Comparison of ENCODE assay signal across 9 mouse cellular contexts in the genomic region with DNA sequence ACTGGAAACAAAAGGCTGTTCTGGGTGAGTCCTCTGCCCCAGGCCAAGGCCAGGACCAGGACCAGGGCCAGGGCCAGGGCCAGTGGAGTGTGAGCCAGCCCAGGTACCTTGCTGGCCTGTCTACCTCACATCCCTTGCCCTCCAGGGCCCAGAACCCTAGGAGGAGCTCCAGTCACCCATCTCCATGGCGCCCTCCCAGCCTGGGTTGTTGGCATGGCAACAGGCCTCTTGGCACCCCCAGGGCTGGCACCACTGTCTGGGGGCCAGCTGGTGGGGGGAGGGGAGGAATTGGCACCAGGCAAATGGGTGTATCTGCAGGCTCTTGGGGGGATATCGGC. TPM values are rescaled to one million over a fixed set of nuclear protein-coding genes. Genes with fewer than 3 reads are reported as not detected.
DNase-seq lines count a peak whose midpoint lies in the region; ATAC-seq lines count a peak whose summit lies in the region.
"Had no signal": no experiment of that assay in that cellular context is flagged by ENCODE, and none has a peak within 500 bp of the region (broad histone marks: within the 10 kb centered on the region; RNA-seq: fewer than 3 reads in every experiment).

No protein-coding gene starts in this region.

- no peaks in the 10 kb centered on the region for H3K36me3 ChIP-seq in heart, embryonic 11.5 days (ENCODE audit: control insufficient read depth, insufficient read depth, low read length)
- peaks cover 38% of the 10 kb centered on the region for H3K36me3 ChIP-seq in forebrain, embryonic 10.5 days (replicated peaks)
- H3K36me3 ChIP-seq in intestine, embryonic 14.5 days (ENCODE audit: control insufficient read depth, insufficient read depth, low read length): peaks cover 28% of the 10 kb centered on the region
- H3K36me3 ChIP-seq in midbrain, embryonic 15.5 days (replicated peaks): peaks cover 11% of the 10 kb centered on the region; the same call in 1 of the 2 replicates

- peak overlapping the region; percentile 77 for H3K9ac ChIP-seq in heart, embryonic 11.5 days (ENCODE audit: low read depth, low read length)
- peak overlapping the region; percentile 69 for H3K9ac ChIP-seq in intestine, embryonic 14.5 days (ENCODE audit: low read length)
- H3K9ac ChIP-seq in midbrain, embryonic 15.5 days: peak overlapping the region; percentile 89

- H3K4me3 ChIP-seq in heart, embryonic 11.5 days (ENCODE audit: low read depth, low read length): peak overlapping the region; percentile 70
- H3K4me3 ChIP-seq in forebrain, embryonic 10.5 days: peak overlapping the region; percentile 90
- peak overlapping the region; percentile 58 for H3K4me3 ChIP-seq in intestine, embryonic 14.5 days (ENCODE audit: low read depth, low read length)
- H3K4me3 ChIP-seq in midbrain, embryonic 15.5 days: peak overlapping the region; percentile 83

- H3K4me2 ChIP-seq in heart, embryonic 11.5 days: peak overlapping the region; percentile 83
- peak overlapping the region; percentile 88 for H3K4me2 ChIP-seq in intestine, embryonic 14.5 days (ENCODE audit: low read length)
- peak overlapping the region; percentile 88 for H3K4me2 ChIP-seq in midbrain, embryonic 15.5 days

- no peaks in the 10 kb centered on the region for H3K27me3 ChIP-seq in heart, embryonic 11.5 days (ENCODE audit: control insufficient read depth, insufficient read depth, low read length)
- no peaks in the 10 kb centered on the region for H3K27me3 ChIP-seq in forebrain, embryonic 10.5 days (ENCODE audit: poor library complexity, severe bottlenecking)
- H3K27me3 ChIP-seq in intestine, embryonic 14.5 days (replicated peaks; ENCODE audit: control insufficient read depth, insufficient read depth, low read length): no peaks in the 10 kb centered on the region
- no peaks in the 10 kb centered on the region for H3K27me3 ChIP-seq in midbrain, embryonic 15.5 days (replicated peaks)

- intact Hi-C loops in left cerebral cortex, postnatal 14 days (cut with DNase I): no loop called here

- no peak for DNase-seq in heart, adult 8-10 months (ENCODE audit: low spot score)
- DNase-seq in adrenal gland, postnatal 25 days: peak; percentile 18
- DNase-seq in forebrain, embryonic 10.5 days (ENCODE audit: extremely low spot score, low spot score): no peak
- no peak for DNase-seq in intestine, embryonic 14.5 days (ENCODE audit: low spot score)
- peak; percentile 75 to 83 for DNase-seq in left cerebral cortex, postnatal 14 days (ENCODE audit: low spot score in 2 of 2)
- DNase-seq in T-cell, adult 2 months (ENCODE audit: low spot score): no peak

- ATAC-seq in heart, embryonic 11.5 days (replicated peaks; ENCODE audit: insufficient number of reproducible peaks, low FRiP score, low TSS enrichment): no peak
- no peak for ATAC-seq in intestine, embryonic 14.5 days (replicated peaks; ENCODE audit: low FRiP score, low TSS enrichment, low read depth)
- peak; percentile 24; the same call in 1 of the 2 replicates for ATAC-seq in midbrain, embryonic 15.5 days (replicated peaks)

- H3K4me1 ChIP-seq in heart, embryonic 11.5 days (ENCODE audit: control insufficient read depth, insufficient read depth, low read length): peaks cover 8% of the 10 kb centered on the region
- peaks cover 26% of the 10 kb centered on the region for H3K4me1 ChIP-seq in forebrain, embryonic 10.5 days
- H3K4me1 ChIP-seq in intestine, embryonic 14.5 days (replicated peaks; ENCODE audit: control insufficient read depth, insufficient read depth, low read length): peaks cover 6% of the 10 kb centered on the region
- peaks cover 22% of the 10 kb centered on the region for H3K4me1 ChIP-seq in midbrain, embryonic 15.5 days

- WGBS in heart, embryonic 11.5 days (ENCODE audit: insufficient replicate concordance): 73% methylated on average over 2 of the region's 2 CpGs
- 80% methylated on average over 2 of the region's 2 CpGs for WGBS in forebrain, embryonic 10.5 days
- WGBS in intestine, embryonic 14.5 days: 51% methylated on average over 2 of the region's 2 CpGs
- WGBS in midbrain, embryonic 15.5 days: 41% methylated on average over 2 of the region's 2 CpGs

- H3K27ac ChIP-seq in heart, embryonic 11.5 days (ENCODE audit: low read depth, low read length): no peak overlapping the region
- peak overlapping the region; percentile 91 for H3K27ac ChIP-seq in forebrain, embryonic 10.5 days
- no peak overlapping the region for H3K27ac ChIP-seq in intestine, embryonic 14.5 days (ENCODE audit: low read depth)
- peak overlapping the region; percentile 72 for H3K27ac ChIP-seq in midbrain, embryonic 15.5 days

- H3K9me3 ChIP-seq in heart, embryonic 11.5 days (replicated peaks; ENCODE audit: control insufficient read depth, low read length): no peaks in the 10 kb centered on the region
- no peaks in the 10 kb centered on the region for H3K9me3 ChIP-seq in forebrain, embryonic 10.5 days
- H3K9me3 ChIP-seq in intestine, embryonic 14.5 days (ENCODE audit: control insufficient read depth, low read length): no peaks in the 10 kb centered on the region
- H3K9me3 ChIP-seq in midbrain, embryonic 15.5 days: no peaks in the 10 kb centered on the region

RNA-seq across cellular contexts. Expression of gene Nsmf, which starts 0.9 kb away (rescaled TPM):
- 32.9 and 37.7 TPM in 2 replicates for polyA plus RNA-seq in heart, embryonic 11.5 days (2014; fragmentation: Nextera tagmentation; extraction: Ambion mirVana)
- total RNA-seq in heart, adult 8-10 months (2022): 10 to 100 TPM; 11.7 to 15.9 (median 12.2) TPM
- total RNA-seq in adrenal gland, postnatal 25 days (2021): 49.8 and 51.3 TPM in 2 replicates
- polyA plus RNA-seq in forebrain, embryonic 10.5 days (2016; fragmentation: Nextera tagmentation; extraction: Ambion mirVana): 62.7 and 64.7 TPM in 2 replicates
- 44.3 and 50.0 TPM in 2 replicates for polyA plus RNA-seq in intestine, embryonic 14.5 days (2014; fragmentation: Nextera tagmentation; extraction: Ambion mirVana)
- 100 to 1,000 TPM; 565 to 580 TPM for total RNA-seq in left cerebral cortex, postnatal 14 days (2021)
- polyA plus RNA-seq in midbrain, embryonic 15.5 days (2015; fragmentation: Nextera tagmentation; extraction: Ambion mirVana): 180 and 188 TPM in 2 replicates

RNA-seq across cellular contexts. Expression of gene Entpd8, which starts 25.1 kb away (rescaled TPM):
- polyA plus RNA-seq in heart, embryonic 11.5 days (2014; fragmentation: Nextera tagmentation; extraction: Ambion mirVana): not detected in 2 replicates
- total RNA-seq in heart, adult 8-10 months (2022): not detected
- total RNA-seq in adrenal gland, postnatal 25 days (2021): 2.1 TPM in 1 of 2 replicates, not detected in the other
- polyA plus RNA-seq in forebrain, embryonic 10.5 days (2016; fragmentation: Nextera tagmentation; extraction: Ambion mirVana): not detected in 2 replicates
- 6.0 and 7.3 TPM in 2 replicates for polyA plus RNA-seq in intestine, embryonic 14.5 days (2014; fragmentation: Nextera tagmentation; extraction: Ambion mirVana)
- total RNA-seq in left cerebral cortex, postnatal 14 days (2021): not detected
- not detected in 2 replicates for polyA plus RNA-seq in midbrain, embryonic 15.5 days (2015; fragmentation: Nextera tagmentation; extraction: Ambion mirVana)
- total RNA-seq: neutrophil, adult 5-6 weeks had no signal

RNA-seq across cellular contexts. Expression of gene Noxa1, which starts 39.9 kb away (rescaled TPM):
- 0.10 TPM in 1 of 2 replicates, not detected in the other for polyA plus RNA-seq in heart, embryonic 11.5 days (2014; fragmentation: Nextera tagmentation; extraction: Ambion mirVana)
- not detected for total RNA-seq in heart, adult 8-10 months (2022)
- not detected in 2 replicates for total RNA-seq in adrenal gland, postnatal 25 days (2021)
- polyA plus RNA-seq in forebrain, embryonic 10.5 days (2016; fragmentation: Nextera tagmentation; extraction: Ambion mirVana): 0.26 and 0.29 TPM in 2 replicates
- 2.3 and 5.7 TPM in 2 replicates for polyA plus RNA-seq in intestine, embryonic 14.5 days (2014; fragmentation: Nextera tagmentation; extraction: Ambion mirVana)
- not detected for total RNA-seq in left cerebral cortex, postnatal 14 days (2021)
- polyA plus RNA-seq in midbrain, embryonic 15.5 days (2015; fragmentation: Nextera tagmentation; extraction: Ambion mirVana): not detected in 2 replicates
- total RNA-seq: neutrophil, adult 5-6 weeks had no signal

Comparison
In these comparisons a context has a peak if more than half of its experiments do, and no peak if none do; other contexts are left out.
1. H3K27ac ChIP-seq: peak in forebrain, embryonic 10.5 days (single experiment) and midbrain, embryonic 15.5 days (single experiment); none in heart, embryonic 11.5 days (single experiment) and intestine, embryonic 14.5 days (single experiment).
2. DNase-seq: peak in adrenal gland, postnatal 25 days (single experiment) and left cerebral cortex, postnatal 14 days (2 of 2); none in heart, adult 8-10 months (single experiment), forebrain, embryonic 10.5 days (single experiment), intestine, embryonic 14.5 days (single experiment) and T-cell, adult 2 months (single experiment).
3. Peak in every context shown above with its lines, with median percentiles within 50 percentile points of each other: H3K4me2 ChIP-seq, H3K4me3 ChIP-seq and H3K9ac ChIP-seq.